Mouse (Mus musculus): Measurements from ENCODE around the gene Fam166a. TPM values are rescaled to one million over a fixed set of nuclear protein-coding genes. Genes with fewer than 3 reads are reported as not detected.

The Fam166a gene
- polyA plus RNA-seq, 1 experiment from 2014 or later: not detected

DNA sequence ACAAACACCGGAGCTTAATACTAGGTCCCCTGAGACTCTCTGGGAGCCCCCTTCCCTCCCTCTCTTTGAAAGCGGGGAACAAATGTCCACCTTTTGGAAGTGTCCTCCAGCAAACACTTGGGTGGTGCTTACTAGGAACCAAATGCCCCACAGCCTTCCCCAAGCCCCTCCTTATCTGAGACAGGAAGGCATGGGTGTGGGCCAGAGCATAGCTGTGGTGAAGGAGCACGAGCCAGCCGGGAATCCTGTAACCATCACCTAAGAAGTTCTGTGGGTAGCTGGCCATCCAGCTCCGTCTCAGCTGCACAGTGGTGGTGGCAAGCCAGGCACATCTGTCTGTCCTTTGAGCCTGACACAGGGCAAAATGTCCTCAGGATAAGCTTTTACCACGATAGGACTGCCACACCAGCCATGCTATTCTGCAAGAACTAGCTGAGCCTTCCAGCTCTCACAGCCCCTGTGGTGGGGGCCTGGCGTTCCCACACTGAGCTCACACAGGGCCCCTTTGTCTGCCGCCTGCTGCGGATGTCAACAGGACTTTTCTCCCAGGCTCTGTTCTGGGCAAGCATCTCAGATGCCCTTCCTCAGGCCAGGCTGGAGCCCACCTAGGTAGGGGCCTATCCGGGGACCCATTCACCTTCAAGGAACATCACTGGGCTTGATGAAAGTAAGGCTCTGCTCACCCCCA lies 40.1 kb upstream of the Fam166a start:
- no peaks in the 10 kb centered on the region; the same call in 1 of the 2 replicates for H3K27me3 ChIP-seq (ENCODE audit: control insufficient read depth, insufficient read depth, low read length)
- H3K36me3 ChIP-seq (ENCODE audit: control insufficient read depth, insufficient read depth, low read length): no peaks in the 10 kb centered on the region
- 40% methylated on average over 10 of the region's 10 CpGs for WGBS
- TF ChIP-seq EP300 (optimal IDR thresholded peaks at IDR 0.05) (no peak), CTCF (IDR thresholded peaks at IDR 0.05; ENCODE audit: low read depth) (no peak)
- no peak for DNase-seq (ENCODE audit: low spot score)
- no peaks in the 10 kb centered on the region for H3K9me3 ChIP-seq (ENCODE audit: control insufficient read depth, low read length)
- H3K4me3 ChIP-seq (ENCODE audit: low read depth, low read length): no peak overlapping the region
- no peak for ATAC-seq (ENCODE audit: low FRiP score, low TSS enrichment)
- no peak overlapping the region for H3K9ac ChIP-seq (ENCODE audit: low read length)
- peak overlapping the region; percentile 40 for H3K27ac ChIP-seq (replicated peaks)
- H3K4me2 ChIP-seq (replicated peaks; ENCODE audit: low read depth): no peak overlapping the region
- no peaks in the 10 kb centered on the region for H3K4me1 ChIP-seq (replicated peaks; ENCODE audit: control insufficient read depth, insufficient read depth)

DNA sequence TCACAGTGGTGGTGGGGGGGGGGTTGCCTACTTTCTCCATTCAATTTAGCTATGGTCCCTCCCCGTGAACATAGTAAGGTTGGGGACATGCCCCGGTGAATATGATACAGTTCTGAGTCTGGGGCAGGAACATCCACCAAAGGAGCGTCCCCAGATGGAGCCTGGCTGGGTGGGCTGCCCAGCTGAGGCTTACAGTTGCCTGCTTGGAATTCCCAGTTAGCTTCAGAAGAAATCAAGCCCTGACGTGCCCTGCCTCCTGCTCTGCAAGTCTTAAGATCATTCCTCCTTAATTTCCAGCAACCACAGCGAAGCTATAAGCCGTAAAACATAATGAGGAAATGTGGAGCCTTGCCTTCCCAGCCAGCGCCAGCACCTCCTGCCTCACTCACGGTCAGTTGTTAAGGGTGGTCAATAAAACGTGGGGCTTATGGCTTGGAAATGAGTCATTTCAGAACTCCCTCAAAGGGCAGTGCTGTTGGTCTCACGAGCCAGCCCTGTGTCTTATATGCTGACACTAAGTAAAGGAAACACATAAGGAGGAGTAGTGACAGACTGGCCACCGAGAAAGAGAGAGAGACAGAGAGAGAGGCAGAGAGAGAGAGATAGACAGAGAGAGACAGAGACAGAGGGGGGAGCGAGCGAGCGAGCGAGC lies 38.9 kb upstream of the Fam166a start:
- Histone ChIP-seq H3K4me1 (replicated peaks; ENCODE audit: control insufficient read depth, insufficient read depth) (no peaks in the 10 kb centered on the region), H3K9me3 (ENCODE audit: control insufficient read depth, low read length) (no peaks in the 10 kb centered on the region), H3K36me3 (ENCODE audit: control insufficient read depth, insufficient read depth, low read length) (no peaks in the 10 kb centered on the region), H3K27me3 (ENCODE audit: control insufficient read depth, insufficient read depth, low read length) (no peaks in the 10 kb centered on the region; the same call in 1 of the 2 replicates), H3K4me3 (ENCODE audit: low read depth, low read length) (peak overlapping the region; percentile 58), H3K27ac (replicated peaks) (peak overlapping the region; percentile 96), H3K4me2 (replicated peaks; ENCODE audit: low read depth) (peak overlapping the region; percentile 85), H3K9ac (ENCODE audit: low read length) (peak overlapping the region; percentile 41; the same call in 1 of the 2 replicates)
- no peak for ATAC-seq (ENCODE audit: low FRiP score, low TSS enrichment)
- DNase-seq (ENCODE audit: low spot score): no peak
- no peak for TF ChIP-seq EP300 (optimal IDR thresholded peaks at IDR 0.05)
- WGBS: 42% methylated on average over 15 of the region's 15 CpGs

DNA sequence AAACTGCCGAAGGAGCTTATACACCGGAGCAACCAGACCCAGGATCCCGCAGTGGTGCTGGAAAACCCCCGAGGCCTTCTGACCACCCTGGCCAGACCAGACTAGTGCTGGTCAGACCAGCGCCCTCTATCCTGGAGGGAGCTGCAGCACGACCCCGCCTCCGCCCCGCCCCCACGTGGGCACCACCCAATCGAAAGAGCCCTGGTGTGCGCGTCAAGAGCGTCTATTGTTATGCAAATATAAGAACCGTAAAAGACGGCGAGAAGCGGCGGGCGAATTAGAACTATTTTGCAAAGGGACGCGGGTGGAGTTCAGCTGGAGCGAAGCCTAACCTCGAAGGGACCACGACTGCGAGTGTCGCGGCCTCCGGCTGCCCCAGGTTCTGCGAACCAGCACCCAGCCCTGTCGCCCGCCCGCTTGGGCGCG lies 38.1 kb upstream of the Fam166a start, which contains the start of gene Nrarp:
Gene Nrarp (plus strand): TSS at position 281 of the 426 bp plus-strand sequence.
- peak; percentile 96 for DNase-seq (ENCODE audit: low spot score)
- H3K4me1 ChIP-seq (replicated peaks; ENCODE audit: control insufficient read depth, insufficient read depth): peaks cover 2% of the 10 kb centered on the region; the same call in 1 of the 2 replicates
- ATAC-seq (ENCODE audit: low FRiP score, low TSS enrichment): peak; percentile 88
- H3K9me3 ChIP-seq (ENCODE audit: control insufficient read depth, low read length): no peaks in the 10 kb centered on the region
- peak within 1 kb of the TSS; percentile 58 for H3K4me3 ChIP-seq (ENCODE audit: low read depth, low read length)
- H3K36me3 ChIP-seq (ENCODE audit: control insufficient read depth, insufficient read depth, low read length): no peaks in the 10 kb centered on the region
- H3K4me2 ChIP-seq (replicated peaks; ENCODE audit: low read depth): peak within 1 kb of the TSS; percentile 85
- H3K27me3 ChIP-seq (ENCODE audit: control insufficient read depth, insufficient read depth, low read length): no peaks in the 10 kb centered on the region; the same call in 1 of the 2 replicates
- under 1% methylated on average over 35 of the region's 35 CpGs for WGBS
- peak within 1 kb of the TSS; percentile 64 for H3K9ac ChIP-seq (ENCODE audit: low read length)
- H3K27ac ChIP-seq (replicated peaks): peak within 1 kb of the TSS; percentile 96
- no peak for TF ChIP-seq EP300 (optimal IDR thresholded peaks at IDR 0.05)
- TF ChIP-seq CTCF (IDR thresholded peaks at IDR 0.05; ENCODE audit: low read depth): peak; percentile 73

DNA sequence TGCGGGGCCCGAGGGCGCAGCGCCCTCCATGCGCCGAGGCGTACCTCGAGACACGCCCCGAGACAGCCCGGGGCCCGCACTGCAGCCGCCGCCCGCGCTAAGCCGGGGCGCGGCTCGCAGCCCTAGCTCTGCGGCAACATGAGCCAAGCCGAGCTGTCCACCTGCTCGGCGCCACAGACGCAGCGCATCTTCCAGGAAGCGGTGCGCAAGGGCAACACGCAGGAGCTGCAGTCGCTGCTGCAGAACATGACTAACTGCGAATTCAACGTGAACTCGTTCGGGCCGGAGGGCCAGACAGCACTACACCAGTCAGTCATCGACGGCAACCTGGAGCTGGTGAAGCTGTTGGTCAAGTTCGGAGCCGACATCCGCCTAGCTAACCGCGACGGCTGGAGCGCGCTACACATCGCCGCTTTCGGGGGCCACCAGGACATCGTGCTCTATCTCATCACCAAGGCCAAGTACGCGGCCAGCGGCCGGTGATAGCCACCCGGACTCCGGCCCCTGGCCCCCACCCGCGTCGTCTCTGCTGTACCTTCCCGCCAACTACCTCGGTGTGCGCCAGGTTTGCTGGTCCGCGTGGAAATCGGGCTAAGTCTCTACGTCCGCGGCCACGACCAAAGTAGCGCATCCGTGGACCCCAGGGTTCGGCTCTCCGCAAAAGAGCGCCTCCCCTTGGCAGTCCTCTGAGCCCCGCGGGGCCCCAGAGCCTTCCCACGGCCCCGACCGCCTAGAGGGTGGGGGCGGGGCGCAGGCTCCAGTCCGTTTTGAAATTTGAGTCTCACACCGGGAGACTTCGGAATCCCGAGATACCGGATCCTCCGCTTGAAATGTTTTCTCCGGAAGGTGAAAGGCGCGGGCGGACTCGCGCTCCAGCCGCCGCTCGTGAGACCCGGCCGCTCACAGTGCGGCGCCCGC lies 37.3 kb upstream of the Fam166a start:
- H3K4me3 ChIP-seq (ENCODE audit: low read depth, low read length): peak overlapping the region; percentile 58
- H3K4me2 ChIP-seq (replicated peaks; ENCODE audit: low read depth): peak overlapping the region; percentile 85
- under 1% methylated on average over 97 of the region's 100 CpGs for WGBS
- DNase-seq (ENCODE audit: low spot score) (peak; percentile 73), ATAC-seq (ENCODE audit: low FRiP score, low TSS enrichment) (peak; percentile 73)
- peak overlapping the region; percentile 96 for H3K27ac ChIP-seq (replicated peaks)
- peak overlapping the region; percentile 64 for H3K9ac ChIP-seq (ENCODE audit: low read length)
- H3K4me1 ChIP-seq (replicated peaks; ENCODE audit: control insufficient read depth, insufficient read depth): peaks cover 3% of the 10 kb centered on the region; the same call in 1 of the 2 replicates
- TF ChIP-seq CTCF (IDR thresholded peaks at IDR 0.05; ENCODE audit: low read depth): peak; percentile 34; the same call in 1 of the 2 replicates
- no peak for TF ChIP-seq EP300 (optimal IDR thresholded peaks at IDR 0.05)
- no peaks in the 10 kb centered on the region for H3K36me3 ChIP-seq (ENCODE audit: control insufficient read depth, insufficient read depth, low read length)
- H3K27me3 ChIP-seq (ENCODE audit: control insufficient read depth, insufficient read depth, low read length): no peaks in the 10 kb centered on the region; the same call in 1 of the 2 replicates
- H3K9me3 ChIP-seq (ENCODE audit: control insufficient read depth, low read length): no peaks in the 10 kb centered on the region

DNA sequence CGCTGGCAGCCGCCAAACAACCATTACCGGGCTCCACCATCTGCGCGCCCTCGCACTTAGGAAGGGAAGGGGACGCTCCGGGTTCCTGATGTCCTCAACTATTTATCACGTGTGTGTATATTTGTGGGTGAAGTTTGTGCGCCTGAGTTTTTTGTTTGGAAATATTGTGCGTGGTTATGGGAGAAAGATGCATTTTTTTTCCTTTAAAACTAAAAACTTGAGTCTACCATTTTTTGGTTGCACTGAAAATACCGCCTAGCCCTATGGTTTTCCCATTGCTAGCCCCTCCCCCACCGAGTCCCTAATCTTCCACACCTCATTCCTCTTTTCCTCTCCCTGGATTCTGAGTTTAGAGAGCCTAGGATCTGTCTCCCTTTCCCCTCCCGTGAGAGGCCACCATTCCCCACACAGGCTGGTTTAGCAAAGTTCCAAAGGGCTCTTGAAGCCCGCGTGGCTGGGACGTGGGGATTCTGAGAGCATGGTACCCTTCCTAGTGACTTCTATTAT lies 36.6 kb upstream of the Fam166a start:
- no peak for ATAC-seq (ENCODE audit: low FRiP score, low TSS enrichment)
- Histone ChIP-seq H3K4me2 (replicated peaks; ENCODE audit: low read depth) (peak overlapping the region; percentile 85), H3K4me1 (replicated peaks; ENCODE audit: control insufficient read depth, insufficient read depth) (peaks cover 3% of the 10 kb centered on the region; the same call in 1 of the 2 replicates), H3K36me3 (ENCODE audit: control insufficient read depth, insufficient read depth, low read length) (no peaks in the 10 kb centered on the region), H3K27me3 (ENCODE audit: control insufficient read depth, insufficient read depth, low read length) (no peaks in the 10 kb centered on the region; the same call in 1 of the 2 replicates), H3K4me3 (ENCODE audit: low read depth, low read length) (peak overlapping the region; percentile 58), H3K9ac (ENCODE audit: low read length) (peak overlapping the region; percentile 64), H3K27ac (replicated peaks) (peak overlapping the region; percentile 96), H3K9me3 (ENCODE audit: control insufficient read depth, low read length) (no peaks in the 10 kb centered on the region)
- DNase-seq (ENCODE audit: low spot score): no peak
- 4% methylated on average over 17 of the region's 17 CpGs for WGBS
- no peak for TF ChIP-seq EP300 (optimal IDR thresholded peaks at IDR 0.05)
- no peak for TF ChIP-seq CTCF (IDR thresholded peaks at IDR 0.05; ENCODE audit: low read depth)

Data from stomach, postnatal 0 days (tissue).